Mouse (Mus musculus): ENCODE results near the gene Trappc2l. TPM values are rescaled to one million over a fixed set of nuclear protein-coding genes. Genes with fewer than 3 reads are reported as not detected.
"Not testable (repeated sequence)": the region's sequence is repeated elsewhere in the genome, so short reads cannot be mapped to it uniquely, and the experiment has no call there.

The Trappc2l gene
- total RNA-seq, 4 experiments from 2014 or later, result 38.7 to 49.7 (median 44.0) TPM

- peak; percentile 57 to 61 for DNase-seq (ENCODE audit: low spot score in 2 of 2)
Measured at GRCm38 (mm10) chr8:122623844-122624642, 12.6 kb downstream of the Trappc2l start.

GRCm38 (mm10) chr8:122624653-122625052 is 13.2 kb downstream of the Trappc2l start:
- no peak for DNase-seq (ENCODE audit: low spot score in 2 of 2)

- DNase-seq (ENCODE audit: low spot score in 2 of 2), result no peak
Measured at GRCm38 (mm10) chr8:122625811-122626210, 14.4 kb downstream of the Trappc2l start.

DNA sequence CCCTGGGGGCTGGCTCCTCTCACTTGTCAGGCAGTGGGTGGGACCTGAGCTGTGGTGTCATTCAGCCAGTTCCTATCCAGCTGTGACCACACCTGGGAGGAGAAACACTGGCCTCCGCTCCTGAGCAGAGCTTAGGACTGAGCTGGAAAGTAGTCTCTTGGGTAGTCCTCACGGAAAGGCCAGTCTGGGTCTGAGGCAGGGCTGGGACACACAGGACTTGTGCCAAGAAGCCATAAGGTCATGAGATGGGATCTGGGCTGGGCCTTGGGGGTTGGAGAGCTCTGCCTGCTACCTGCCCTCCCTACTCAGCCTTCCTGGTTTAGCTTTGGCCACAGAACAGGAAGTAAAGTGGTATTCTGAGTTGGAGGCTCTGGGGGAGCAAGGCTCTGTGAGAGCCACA is 15.5 kb downstream of the Trappc2l start:
- no peak for DNase-seq (ENCODE audit: low spot score in 2 of 2)

DNA sequence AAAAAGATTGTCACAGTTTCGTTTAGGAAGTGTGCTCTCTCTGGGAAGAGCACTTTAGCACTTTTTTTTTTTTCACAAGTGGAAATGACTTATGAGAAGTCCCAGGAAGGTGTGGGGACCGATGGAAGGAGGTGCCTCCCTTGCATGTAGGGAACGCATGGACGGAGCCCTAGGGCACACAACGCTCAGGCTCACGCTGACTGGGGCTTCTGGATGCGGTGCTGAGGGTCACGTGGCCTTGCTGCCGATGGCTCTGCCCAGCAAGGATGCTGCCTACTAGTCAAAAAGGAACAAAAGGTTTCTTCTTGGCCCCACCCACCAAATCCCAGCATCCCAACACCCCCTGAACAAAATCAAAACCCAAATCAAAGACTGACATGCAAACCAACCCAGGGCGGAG is 17.9 kb downstream of the Trappc2l start:
- no peak for DNase-seq (ENCODE audit: low spot score in 2 of 2)

DNA sequence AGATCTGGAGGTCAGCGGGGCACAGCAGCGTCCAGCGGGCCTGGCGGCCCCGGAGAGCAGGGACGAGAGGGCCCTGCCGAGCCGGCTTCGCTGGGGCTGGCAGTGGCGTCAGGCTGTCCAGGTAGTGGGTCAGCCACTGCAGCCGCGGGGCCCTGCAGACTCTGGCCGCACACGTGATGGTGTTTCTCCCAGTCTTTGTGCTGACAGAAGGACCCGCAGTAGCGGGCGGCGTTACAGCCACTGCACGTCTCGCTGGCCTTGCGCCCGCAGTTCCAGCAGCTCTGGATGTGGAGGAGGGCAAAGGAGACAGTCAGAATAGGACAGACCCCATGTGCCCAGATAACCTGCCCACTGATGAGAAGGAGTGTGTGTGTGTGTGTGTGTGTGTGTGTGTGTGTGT is 19.3 kb downstream of the Trappc2l start:
- DNase-seq (ENCODE audit: low spot score in 2 of 2), result no peak

DNA sequence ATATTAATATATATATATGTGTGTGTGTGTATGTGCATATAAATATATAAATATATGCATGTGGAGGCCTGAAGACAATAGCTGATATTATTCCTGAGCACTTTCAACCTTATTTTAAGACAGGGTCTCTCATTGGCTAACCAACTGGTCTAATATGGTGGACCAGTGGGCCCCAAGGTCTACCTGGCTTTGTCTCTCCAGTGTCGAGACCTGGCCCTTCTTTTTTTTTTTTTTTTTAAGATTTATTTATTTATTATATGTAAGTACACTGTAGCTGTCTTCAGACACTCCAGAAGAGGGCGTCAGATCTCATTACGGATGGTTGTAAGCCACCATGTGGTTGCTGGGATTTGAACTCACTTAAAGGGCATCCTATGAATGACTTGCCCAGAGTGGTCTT is 20.7 kb downstream of the Trappc2l start:
- DNase-seq (ENCODE audit: low spot score in 2 of 2), result not testable (repeated sequence)

- DNase-seq (ENCODE audit: low spot score in 2 of 2), result no peak
Measured at GRCm38 (mm10) chr8:122633205-122633604, 21.8 kb downstream of the Trappc2l start.

DNA sequence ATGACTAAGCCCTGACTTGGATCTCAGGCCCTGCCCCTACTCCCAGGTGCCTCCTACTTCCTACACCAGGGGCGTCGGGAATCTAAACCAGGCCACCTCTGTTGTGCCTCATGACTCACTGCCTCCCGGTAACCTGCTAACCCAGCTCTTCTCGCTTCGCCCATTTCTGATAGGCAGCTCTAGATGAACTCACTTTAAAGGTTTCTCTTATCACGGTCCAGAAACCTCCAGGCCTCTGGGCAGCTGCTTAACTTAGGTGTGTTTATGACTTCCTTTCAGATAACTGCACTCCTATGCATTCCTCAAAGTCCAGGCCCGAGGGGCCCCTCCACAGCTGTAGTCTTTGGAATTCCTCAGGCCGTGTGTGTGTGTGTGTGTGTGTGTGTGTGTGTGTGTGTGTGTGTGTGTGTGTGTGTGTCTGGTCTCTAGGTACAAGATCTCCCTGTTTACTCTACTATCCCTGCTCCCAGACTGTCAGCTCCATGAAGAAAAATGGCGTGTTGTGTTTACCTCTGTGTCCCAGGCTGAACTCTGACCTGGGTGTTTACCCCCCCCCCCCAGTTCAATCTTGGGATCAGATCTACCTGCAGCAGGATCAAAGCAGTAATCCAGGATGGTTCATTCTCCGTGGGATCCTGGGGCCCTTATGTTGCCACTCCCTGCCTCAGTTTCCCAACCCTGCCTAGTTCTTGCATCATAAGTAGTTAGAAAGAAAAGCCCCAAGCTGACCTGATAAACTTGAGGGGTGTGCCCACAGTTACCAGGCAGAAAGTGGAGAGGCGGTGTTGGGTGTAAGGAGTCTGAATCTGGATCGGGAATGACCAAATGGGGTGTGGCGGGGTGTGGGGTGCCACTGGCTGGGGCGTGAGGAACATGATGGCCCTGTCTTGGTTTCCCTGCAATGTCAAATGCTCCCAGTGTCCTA is 24.7 kb downstream of the Trappc2l start:
- no peak for DNase-seq (ENCODE audit: low spot score in 2 of 2)

GRCm38 (mm10) chr8:122636803-122637175 is 25.3 kb downstream of the Trappc2l start:
- peak; percentile 70 to 84 for DNase-seq (ENCODE audit: low spot score in 2 of 2)

DNA sequence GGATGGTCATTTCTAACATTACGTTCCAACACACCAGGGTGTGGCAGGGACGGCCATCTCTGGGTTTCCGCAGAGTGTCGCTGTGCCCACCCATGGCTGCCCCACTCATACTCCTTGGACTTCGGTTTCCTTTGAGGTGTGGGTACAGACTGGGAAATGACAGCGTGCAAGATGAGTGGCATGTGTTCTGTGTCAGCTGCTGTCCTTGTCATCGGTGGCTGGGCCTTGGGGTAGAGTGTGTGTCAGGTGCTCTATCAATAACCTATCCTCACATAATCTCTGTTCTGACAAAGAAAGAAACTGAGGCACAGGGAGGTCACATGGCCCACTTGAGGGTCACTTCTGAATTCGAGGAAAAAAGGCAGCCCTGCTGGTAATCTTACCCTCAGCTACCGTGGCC is 25.8 kb downstream of the Trappc2l start:
- DNase-seq (ENCODE audit: low spot score in 2 of 2), result no peak

DNA sequence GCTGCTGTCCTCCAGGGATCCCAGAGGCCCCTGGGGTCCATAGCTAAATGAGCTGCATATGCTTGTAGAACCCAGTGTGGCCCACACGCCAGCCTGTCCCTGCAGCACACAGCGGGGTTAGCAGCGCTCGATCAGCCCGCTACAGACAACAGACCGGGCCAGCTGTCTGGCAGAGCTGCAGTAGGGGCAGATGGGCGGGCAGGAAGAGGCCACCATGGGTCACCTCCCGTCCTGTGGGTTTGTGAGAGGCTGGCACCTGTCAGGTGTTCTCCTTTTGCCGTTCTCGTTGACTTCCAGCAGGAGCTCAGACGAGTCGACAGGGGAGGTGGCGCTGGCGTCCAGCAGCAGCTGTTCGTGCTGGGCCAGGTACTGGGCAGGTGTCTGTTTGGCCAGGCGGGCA is 27.2 kb downstream of the Trappc2l start:
- no peak for DNase-seq (ENCODE audit: low spot score in 2 of 2)

- DNase-seq (ENCODE audit: low spot score in 2 of 2), result peak; percentile 47 to 73
Measured at GRCm38 (mm10) chr8:122639521-122640248, 28.2 kb downstream of the Trappc2l start.

DNA sequence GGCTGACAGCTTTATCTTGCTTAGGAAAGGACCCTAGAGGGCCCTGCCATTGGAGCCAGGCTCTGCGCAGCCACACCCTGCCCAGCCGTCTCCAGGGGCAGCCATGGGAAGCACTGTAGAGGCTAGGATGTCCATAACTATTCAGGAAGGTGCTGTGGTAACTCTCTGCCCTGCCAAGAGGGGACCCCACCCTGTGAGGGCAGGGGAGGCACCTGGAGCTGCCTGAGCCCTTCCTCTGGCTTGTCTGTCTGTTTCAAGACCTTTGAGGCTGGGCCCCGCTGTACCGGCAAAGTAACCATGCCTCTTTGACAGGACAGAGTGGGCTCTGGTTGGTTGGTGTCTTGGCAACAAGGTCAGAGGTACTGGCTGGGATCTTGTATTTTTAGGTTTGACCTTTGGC is 29.4 kb downstream of the Trappc2l start:
- no peak for DNase-seq (ENCODE audit: low spot score in 2 of 2)

- no peak for DNase-seq (ENCODE audit: low spot score in 2 of 2)
Measured at GRCm38 (mm10) chr8:122641406-122641805, 30.0 kb downstream of the Trappc2l start.

DNA sequence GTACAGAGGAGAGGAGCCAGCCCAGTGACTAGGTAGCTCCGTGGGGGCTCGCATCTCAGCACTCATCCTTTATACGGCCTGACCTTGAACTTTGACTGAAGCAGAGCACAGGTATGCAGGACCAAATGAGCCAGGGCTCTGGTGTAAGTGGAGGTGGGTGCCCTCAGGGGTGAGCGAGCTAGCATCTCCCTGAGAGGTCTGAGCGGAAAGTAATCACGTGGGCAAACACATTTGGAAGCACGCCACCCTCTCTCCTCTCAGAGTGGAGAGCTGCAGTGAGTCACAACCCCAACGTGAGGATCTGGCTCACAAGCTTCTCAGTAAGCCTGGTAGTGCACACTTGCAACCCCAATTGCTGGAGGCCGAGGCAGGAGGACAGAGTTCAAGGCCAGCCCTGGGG is 30.6 kb downstream of the Trappc2l start:
- no peak for DNase-seq (ENCODE audit: low spot score in 2 of 2)

DNA sequence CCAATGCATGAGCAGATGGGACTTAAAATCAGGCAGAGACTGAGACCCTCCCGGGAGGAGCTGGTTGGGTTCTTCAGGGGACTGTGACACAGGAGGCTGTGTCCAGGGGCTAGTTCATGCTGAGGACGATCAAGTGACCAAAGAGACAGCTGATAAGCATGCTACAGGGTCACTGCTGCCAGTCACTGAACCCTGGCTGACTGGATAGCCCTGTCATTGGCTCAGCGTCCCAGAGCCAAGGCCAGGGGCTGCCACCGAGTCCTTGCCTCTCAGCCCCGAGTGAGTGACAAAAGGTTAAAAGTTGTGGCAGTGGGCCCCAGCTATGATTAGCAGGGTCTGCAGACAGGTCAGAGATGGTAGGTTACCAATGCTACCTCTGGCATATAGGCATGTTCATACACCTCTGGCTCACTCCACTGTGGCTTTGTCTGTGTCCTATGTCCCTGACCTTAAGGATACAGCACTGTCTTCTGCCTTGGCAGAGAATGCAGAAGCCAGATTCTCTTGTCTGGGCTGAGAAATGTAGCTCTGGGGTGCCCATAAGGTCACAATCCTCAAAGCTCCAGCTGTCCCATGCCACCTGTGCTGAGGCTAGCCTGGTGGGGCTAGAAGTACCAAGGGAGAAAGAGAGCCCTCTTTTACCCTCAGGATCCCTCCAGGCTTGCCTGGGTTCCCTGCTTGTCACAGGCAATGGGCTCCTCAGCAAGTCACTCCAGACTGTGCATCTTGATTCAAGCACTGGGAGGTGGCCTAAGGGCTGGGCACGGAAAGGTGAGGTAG is 32.9 kb downstream of the Trappc2l start:
- DNase-seq (ENCODE audit: low spot score in 2 of 2), result no peak

- peak in 1 of 2 experiments; percentile 54 for DNase-seq (ENCODE audit: low spot score in 2 of 2)
Measured at GRCm38 (mm10) chr8:122646337-122646736, 34.9 kb downstream of the Trappc2l start.

DNA sequence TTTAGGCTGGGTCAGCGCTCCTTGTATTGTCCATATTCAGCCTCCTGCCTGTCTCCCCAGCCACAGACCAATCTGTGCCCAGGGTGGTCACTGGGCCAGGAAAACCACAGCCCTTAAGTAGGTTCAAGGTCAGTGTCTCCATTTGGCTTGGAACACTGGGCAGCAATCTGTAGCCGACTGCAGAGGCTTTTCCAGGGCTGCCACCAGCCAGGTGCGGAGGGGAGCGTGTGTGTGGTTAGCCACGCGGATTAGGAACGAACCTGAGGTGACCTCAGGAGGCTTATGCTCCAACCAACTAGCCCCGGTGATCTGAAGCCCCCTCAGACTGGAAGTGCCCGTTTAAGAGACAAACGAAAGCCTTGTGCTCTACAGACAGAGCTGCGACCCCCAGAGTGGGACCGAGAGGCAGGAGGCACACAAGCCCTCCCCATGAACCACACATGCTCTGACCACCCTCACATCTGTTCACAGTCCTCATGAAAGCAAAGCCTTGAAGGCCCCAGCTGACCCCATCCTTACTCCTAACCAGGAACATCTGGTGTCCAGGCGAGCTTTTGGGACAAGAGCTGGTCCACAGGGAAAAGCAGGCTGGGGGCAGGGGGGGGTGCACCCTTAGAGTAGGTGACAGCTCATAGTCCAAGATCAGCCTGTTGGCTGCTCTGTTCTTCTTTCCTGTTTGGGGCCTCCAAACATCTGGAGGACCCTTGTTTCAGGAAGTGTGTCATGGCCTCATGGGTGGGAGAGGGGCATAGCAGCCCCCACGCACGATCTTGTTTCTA is 36.9 kb downstream of the Trappc2l start:
- DNase-seq (ENCODE audit: low spot score in 2 of 2), result no peak

GRCm38 (mm10) chr8:122651326-122651921 is 40.0 kb downstream of the Trappc2l start:
- DNase-seq (ENCODE audit: low spot score in 2 of 2), result peak; percentile 67 to 87

Data from gastrocnemius, adult 8-10 months (tissue).